ENCODE assay signal across 9 mouse cellular contexts in genomic region chr13:113734134-113734794, GRCm38 (mm10).
DNase-seq lines count a peak whose midpoint lies in the region; ATAC-seq lines count a peak whose summit lies in the region.
"Had no signal": no experiment of that assay in that cellular context is flagged by ENCODE, and none has a peak within 500 bp of the region (broad histone marks: within the 10 kb centered on the region; RNA-seq: fewer than 3 reads in every experiment).

No protein-coding gene starts in this region.

- intact Hi-C loops in left cerebral cortex, postnatal 14 days (cut with DNase I): no loop called here

- DNase-seq in adrenal gland, postnatal 14 days: peak; percentile 18
- no peak for DNase-seq in adrenal gland, adult 18-20 months (ENCODE audit: low spot score in 2 of 2)
- DNase-seq in ES-CJ7 (ENCODE audit: low read depth, low spot score): peak; percentile 39
- DNase-seq in left cerebral cortex, postnatal 14 days (ENCODE audit: low spot score in 2 of 2): peak; percentile 69 to 79
- peak; percentile 41 for DNase-seq in right cerebral cortex, postnatal 14 days
- DNase-seq in c-Kit-positive CD71-positive TER-119-positive erythroid progenitor cells, embryonic 14.5 days (ENCODE audit: low spot score): no peak
- no peak for DNase-seq in kidney, postnatal 14 days
- DNase-seq: liver, embryonic 13.5 days had no signal

- ATAC-seq in frontal cortex, adult (ENCODE audit: low TSS enrichment): peak; percentile 98

Comparison
In these comparisons a context has a peak if more than half of its experiments do, and no peak if none do; other contexts are left out.
1. DNase-seq: peak in adrenal gland, postnatal 14 days (single experiment), ES-CJ7 (single experiment), left cerebral cortex, postnatal 14 days (2 of 2) and right cerebral cortex, postnatal 14 days (single experiment); none in adrenal gland, adult 18-20 months (0 of 2), c-Kit-positive CD71-positive TER-119-positive erythroid progenitor cells, embryonic 14.5 days (single experiment) and kidney, postnatal 14 days (single experiment).